Mouse (Mus musculus): ENCODE data around the gene Olig2. TPM values are rescaled to one million over a fixed set of nuclear protein-coding genes. Genes with fewer than 3 reads are reported as not detected.

Gene Olig2
- total and polyA plus RNA-seq, 3 experiments, result not detected

DNA sequence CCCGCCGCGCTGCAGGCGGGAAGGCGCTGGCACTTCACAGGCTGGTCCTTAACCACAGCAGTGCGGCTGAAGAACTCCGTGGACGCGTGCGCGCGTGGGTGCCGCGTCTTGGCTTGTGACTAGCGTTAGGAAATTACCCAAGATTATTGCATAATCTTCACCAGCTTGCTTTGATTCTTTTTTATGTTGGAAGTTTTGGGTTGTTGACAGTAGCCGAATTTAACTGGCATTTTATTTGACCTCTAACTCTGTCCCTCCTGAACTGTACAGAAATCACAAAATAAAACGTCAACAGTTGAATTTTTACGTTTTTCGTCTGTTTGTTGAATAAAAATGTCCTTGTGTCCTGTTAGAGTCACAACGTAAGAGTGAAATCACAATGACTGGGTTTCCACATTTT is 46.4 kb downstream of the Olig2 start:
- no peak for TF ChIP-seq MEF2A (IDR thresholded peaks at IDR 0.05; ENCODE audit: extremely low read depth, insufficient replicate concordance, low read depth, low read length, poor library complexity, severe bottlenecking)
- Histone ChIP-seq H3K27ac (ENCODE audit: control insufficient read depth, low read depth, low read length) (no peak overlapping the region), H3K4me3 (ENCODE audit: control insufficient read depth in 1 of 2, insufficient read depth in 1 of 2, low read depth in 2 of 2, low read length in 2 of 2) (no peak overlapping the region), H3K36me3 (ENCODE audit: control insufficient read depth in 1 of 2, insufficient read depth in 2 of 2, low read length in 2 of 2) (no peaks in the 10 kb centered on the region), H3K9me3 (replicated peaks; ENCODE audit: insufficient read depth, low read length) (no peaks in the 10 kb centered on the region), H3K9ac (ENCODE audit: control insufficient read depth, low read depth, low read length, poor library complexity, severe bottlenecking) (no peak overlapping the region), H3K4me1 (ENCODE audit: control insufficient read depth in 1 of 2, insufficient read depth in 2 of 2, low read length in 2 of 2) (no peaks in the 10 kb centered on the region), H3K79me2 (ENCODE audit: control insufficient read depth, insufficient read depth, low read length, poor library complexity) (no peaks in the 10 kb centered on the region), H3K27me3 (ENCODE audit: control insufficient read depth in 1 of 2, insufficient read depth in 2 of 2, low read length in 2 of 2) (no peaks in the 10 kb centered on the region; a peak in 2 of 4 replicates)
- DNase-seq (ENCODE audit: low read depth, low spot score), result no peak

Other genes with a start within 250 kb of the Olig2 start
- gene Synj1, start 214.1 kb upstream of the Olig2 start, total RNA-seq (2012; rRNA removed), result 5.0 and 8.8 TPM in 2 replicates
- 10 to 100 TPM in 1 of 2 experiments, not detected in 1; 34.5 TPM for gene Synj1, start 214.1 kb upstream of the Olig2 start, polyA plus RNA-seq (2012; ENCODE audit: insufficient read depth in 1 of 2, insufficient read length in 2 of 2, low read depth in 1 of 2, low replicate concordance in 2 of 2, missing spikeins in 1 of 2)
- gene Paxbp1, start 180.9 kb upstream of the Olig2 start, total RNA-seq (2012; rRNA removed), result 23.8 and 26.3 TPM in 2 replicates
- 10 to 100 TPM in 1 of 2 experiments, not detected in 1; 49.6 TPM for gene Paxbp1, start 180.9 kb upstream of the Olig2 start, polyA plus RNA-seq (2012; ENCODE audit: insufficient read depth in 1 of 2, insufficient read length in 2 of 2, low read depth in 1 of 2, low replicate concordance in 2 of 2, missing spikeins in 1 of 2)
- not detected in 2 replicates for gene 4932438H23Rik, start 130.3 kb upstream of the Olig2 start, total RNA-seq (2012; rRNA removed)
- gene 4932438H23Rik, start 130.3 kb upstream of the Olig2 start, polyA plus RNA-seq (2012; ENCODE audit: insufficient read depth in 1 of 2, insufficient read length in 2 of 2, low read depth in 1 of 2, low replicate concordance in 2 of 2, missing spikeins in 1 of 2), result not detected
- not detected in 2 replicates for gene Olig1, start 44.3 kb downstream of the Olig2 start, total RNA-seq (2012; rRNA removed)
- gene Olig1, start 44.3 kb downstream of the Olig2 start, polyA plus RNA-seq (2012; ENCODE audit: insufficient read depth in 1 of 2, insufficient read length in 2 of 2, low read depth in 1 of 2, low replicate concordance in 2 of 2, missing spikeins in 1 of 2), result not detected
- gene Ifnar2, start 147.3 kb downstream of the Olig2 start, total RNA-seq (2012; rRNA removed), result 21.8 and 24.1 TPM in 2 replicates
- 10 to 100 TPM in 1 of 2 experiments, not detected in 1; 38.3 TPM for gene Ifnar2, start 147.3 kb downstream of the Olig2 start, polyA plus RNA-seq (2012; ENCODE audit: insufficient read depth in 1 of 2, insufficient read length in 2 of 2, low read depth in 1 of 2, low replicate concordance in 2 of 2, missing spikeins in 1 of 2)
- not detected in 2 replicates for gene Gm21970, start 166.3 kb downstream of the Olig2 start, total RNA-seq (2012; rRNA removed)
- gene Gm21970, start 166.3 kb downstream of the Olig2 start, polyA plus RNA-seq (2012; ENCODE audit: insufficient read depth in 1 of 2, insufficient read length in 2 of 2, low read depth in 1 of 2, low replicate concordance in 2 of 2, missing spikeins in 1 of 2), result not detected
- 4.7 and 5.9 TPM in 2 replicates for gene Il10rb, start 180.7 kb downstream of the Olig2 start, total RNA-seq (2012; rRNA removed)
- 10 to 100 TPM in 1 of 2 experiments, not detected in 1; 14.6 TPM for gene Il10rb, start 180.7 kb downstream of the Olig2 start, polyA plus RNA-seq (2012; ENCODE audit: insufficient read depth in 1 of 2, insufficient read length in 2 of 2, low read depth in 1 of 2, low replicate concordance in 2 of 2, missing spikeins in 1 of 2)

Measured in MEL (cell line).